Mouse (Mus musculus) cerebellum, postnatal 25 days (tissue): ENCODE results near the gene Cux2.

ENCODE experiments used
- DNase-seq, 2 experiments: peaks; one replicate each; pipeline ENCODE4 v3.0.0; 2021; ENCODE audit warnings: mixed read lengths in 2 of 2

The Cux2 gene

DNA sequence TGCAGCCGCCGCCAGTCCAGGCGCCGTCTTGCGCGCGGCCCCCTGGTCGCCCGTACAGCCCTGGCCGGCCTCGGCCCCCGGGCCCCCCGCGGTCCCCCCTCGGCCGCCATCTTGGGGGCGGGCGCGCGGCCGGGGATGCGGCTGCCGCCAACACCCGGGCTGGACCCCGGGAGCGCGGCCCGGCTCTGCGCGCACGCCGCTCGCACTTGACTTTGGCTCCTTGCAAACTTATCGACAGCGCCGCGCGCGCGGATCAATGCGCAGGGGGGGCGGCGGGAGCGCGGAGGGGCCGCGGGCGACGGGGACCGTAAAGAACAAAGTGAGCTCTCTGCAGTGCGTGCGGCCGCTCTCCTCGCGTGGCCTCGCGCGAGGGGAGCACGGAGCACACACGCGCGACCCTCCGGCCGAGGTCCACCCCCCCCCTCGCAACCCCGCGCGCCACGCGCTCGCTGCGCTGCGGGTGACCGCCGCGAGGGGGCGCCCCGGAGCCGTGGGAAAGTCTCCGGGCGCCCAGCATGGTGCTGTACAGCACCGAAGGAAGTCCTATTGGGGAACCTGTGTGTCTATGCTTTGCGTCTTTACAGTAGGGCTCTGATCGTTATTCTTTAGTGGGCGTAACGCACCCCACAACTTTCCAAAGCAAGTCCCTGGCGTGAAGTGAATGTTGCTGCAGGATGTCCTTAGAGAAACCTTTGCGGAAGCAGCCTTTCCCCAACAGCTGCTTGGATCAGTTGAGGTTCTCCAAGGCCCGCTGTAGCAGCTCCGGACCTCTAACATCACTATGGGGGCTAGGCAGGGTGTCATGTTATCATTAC is at the start of gene Cux2:
TSS of gene Cux2 (minus strand) at position 86 of the 815 bp plus-strand sequence.
- DNase-seq = peak; percentile 86 to 87

DNA sequence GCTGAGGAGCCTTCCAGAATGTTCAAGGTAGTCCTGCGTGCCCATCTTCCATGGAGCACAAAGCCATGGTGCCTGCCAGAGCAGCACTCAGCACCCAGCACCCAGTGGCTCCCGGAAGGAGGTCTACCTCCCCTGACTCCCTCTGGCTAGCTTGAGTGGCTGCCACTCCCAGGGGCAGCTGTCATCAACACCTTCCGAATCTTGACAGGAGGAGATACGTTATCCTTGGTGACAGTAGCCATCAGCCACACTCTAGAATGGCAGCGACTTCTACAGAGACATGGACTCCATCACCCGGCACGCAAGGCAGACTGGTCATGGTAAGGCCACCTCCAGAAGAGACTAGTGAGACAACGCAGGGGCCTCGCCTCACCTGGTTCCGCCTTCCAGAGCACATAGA is 44.5 kb upstream of the Cux2 start:
- DNase-seq = no peak

DNA sequence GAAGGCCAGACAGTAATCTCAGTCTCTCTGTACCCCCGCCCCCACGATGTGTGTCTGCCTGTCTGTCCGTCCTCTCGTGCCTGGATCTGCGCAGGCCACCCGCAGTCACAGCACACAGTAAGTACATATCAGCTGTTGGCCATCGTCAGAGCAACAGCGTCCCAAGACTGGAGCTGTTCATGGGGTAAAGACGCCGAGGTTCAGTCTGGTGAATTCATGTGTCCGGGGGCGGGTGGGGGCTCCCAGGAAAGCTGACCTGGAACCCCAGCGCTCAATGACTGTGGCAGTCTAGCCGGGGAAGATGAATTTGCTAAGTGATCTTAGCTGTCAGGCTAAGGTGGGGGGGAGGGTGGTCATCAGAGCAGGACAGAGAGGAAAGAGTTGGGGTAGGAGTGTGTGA is 43.8 kb upstream of the Cux2 start:
- DNase-seq = no peak

DNA sequence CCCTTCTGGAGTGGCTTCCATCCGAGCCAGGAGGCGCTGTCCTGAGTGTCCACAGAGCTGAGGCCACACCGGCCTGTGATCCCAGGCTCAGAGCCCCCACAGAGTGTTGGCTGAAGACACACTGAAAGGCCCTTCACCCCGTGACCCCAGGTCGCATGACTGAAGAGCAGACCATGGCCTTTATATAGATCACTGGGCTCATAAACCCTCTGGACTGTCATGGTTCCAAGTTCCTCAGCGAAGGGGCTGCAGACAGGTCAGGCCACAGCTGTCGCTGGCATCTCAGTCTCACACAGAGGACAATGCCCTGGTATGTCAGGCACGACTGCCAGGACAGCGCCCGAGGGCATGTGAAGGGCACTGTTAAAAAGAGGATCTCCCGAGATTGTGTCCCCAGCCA is 42.9 kb upstream of the Cux2 start:
- no peak for DNase-seq

DNA sequence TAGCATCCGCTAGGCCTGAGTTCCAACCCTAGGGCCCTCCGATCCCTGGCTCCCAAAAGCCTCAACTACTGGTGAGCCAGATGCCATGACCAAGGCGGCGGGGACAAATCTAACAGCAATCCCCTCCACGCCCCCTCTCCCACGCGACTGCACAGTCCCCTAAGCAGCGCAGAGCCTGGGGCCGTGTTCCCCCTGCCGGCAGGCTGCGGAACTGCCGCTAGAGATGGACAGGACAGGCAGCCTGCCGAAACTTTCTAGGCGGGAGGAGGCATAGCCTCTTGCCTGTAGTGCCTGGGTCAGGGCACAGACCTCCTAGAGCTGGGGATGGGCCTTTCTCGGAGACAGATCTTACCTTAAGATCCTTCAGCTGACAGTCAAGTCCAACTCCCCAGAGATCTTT is 41.2 kb upstream of the Cux2 start:
- DNase-seq = peak; percentile 54 to 73

DNA sequence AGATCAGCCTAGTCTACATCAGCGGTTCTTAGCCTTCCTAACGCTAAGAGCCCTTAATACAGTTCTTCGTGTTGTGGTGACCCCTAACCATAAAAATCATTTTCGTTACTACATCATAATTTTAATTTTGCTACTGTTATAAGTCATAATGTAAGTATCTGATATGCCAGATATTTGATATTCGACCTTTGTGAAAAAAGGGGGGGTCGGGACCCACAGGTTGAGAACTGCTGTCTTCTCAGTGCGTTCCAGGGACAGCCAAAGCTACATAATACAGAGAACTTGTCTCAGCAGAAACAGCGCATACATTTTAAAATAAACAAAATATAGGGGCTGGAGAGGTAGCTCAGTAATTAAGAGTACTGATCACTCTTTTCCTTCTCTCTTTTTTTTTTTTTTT is 39.8 kb upstream of the Cux2 start:
- DNase-seq = no peak

DNA sequence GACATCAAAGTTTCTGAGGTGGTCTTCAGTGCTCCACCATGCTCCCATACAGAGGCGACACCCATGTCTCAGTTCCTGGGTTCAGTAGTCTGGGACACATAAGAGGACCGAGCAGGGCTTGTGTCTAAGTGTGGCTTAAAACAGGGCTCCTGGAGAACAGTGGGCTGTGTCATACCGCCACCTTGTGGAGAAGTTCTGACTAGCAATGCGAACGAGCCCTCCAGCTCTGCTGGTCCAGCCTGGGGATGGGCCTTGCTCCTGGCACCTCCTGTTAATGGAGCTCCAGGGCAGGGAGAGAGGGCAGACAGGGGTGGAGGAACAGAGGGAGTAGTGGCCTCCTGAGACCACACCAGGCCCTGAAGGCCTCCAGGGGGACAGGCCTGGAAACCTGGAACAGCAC is 39.0 kb upstream of the Cux2 start:
- DNase-seq = peak; percentile 92 to 93

DNA sequence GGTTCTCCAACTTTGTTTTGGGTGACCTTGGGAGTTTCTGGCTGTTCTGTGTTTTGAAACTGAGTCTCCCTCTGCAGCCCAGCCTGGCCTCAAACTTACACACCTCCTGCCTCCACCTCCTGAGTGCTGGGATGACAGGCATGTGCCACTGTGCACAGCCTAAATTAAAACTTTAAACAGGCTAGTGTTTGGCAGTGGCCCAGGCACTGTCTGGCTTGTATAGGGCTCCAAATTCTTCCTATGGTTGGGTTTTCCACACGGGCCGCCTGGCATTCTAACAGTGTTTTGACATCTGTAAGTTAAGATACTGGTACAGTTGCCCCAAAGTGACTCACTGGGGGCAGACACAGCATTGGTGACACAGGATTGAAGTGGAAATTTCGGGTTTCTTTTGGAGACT is 36.2 kb upstream of the Cux2 start:
- DNase-seq = no peak

DNA sequence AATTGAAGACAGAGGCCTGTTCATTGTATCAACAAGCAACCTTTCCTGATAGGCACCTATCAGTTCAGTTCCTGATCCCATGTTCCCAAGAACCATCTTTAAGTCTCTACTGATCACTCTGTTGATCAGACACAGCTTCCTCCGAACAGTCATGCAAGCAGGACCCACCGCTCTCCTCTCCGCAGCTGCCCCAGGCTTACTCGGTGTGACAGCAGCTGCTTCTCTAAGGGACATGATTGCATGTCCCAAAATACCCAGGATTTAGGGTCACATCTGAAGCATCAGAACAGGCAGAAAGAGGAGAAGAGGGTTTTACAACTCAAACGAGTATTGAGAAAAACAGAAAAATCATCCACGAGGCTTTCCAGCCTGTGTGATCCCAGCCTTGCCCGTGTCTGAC is 35.4 kb upstream of the Cux2 start:
- DNase-seq = no peak

DNA sequence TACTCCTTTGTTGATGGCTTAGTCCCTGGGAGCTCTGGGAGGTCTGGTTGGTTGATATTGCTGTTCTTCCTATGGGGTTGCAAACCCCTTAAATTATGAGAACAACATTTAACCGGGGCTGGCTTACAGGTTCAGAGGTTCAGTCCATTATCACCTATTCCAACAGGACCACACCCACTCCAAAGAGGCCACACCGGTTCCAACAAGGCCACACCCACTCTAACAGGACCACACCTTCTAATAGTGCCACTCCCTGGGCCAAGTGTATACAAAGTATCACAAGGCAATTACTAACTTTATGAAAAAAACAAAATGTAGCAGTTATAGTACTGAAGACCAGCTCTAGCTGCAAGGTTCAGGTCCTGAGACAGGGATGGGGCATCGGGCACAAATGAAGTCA is 34.6 kb upstream of the Cux2 start:
- no peak for DNase-seq

DNA sequence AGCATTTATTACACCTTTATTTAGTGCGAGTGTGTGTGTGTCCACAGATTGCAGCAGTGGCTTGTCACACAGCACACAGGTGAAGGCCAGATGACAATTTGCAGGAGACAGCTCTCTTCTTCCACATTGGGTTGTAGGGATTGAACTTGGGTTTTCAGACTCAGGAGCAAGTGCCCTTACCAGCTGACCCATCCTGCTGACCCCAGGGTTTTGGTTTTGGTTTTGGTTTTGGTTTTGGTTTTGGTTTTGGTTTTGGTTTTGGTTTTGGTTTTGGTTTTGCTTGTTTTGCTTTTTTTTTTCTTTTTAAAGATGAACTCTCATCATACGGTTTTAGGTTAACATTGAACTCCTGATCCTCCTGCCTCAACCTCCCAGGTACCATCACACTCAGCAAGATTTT is 33.4 kb upstream of the Cux2 start:
- no peak for DNase-seq

DNA sequence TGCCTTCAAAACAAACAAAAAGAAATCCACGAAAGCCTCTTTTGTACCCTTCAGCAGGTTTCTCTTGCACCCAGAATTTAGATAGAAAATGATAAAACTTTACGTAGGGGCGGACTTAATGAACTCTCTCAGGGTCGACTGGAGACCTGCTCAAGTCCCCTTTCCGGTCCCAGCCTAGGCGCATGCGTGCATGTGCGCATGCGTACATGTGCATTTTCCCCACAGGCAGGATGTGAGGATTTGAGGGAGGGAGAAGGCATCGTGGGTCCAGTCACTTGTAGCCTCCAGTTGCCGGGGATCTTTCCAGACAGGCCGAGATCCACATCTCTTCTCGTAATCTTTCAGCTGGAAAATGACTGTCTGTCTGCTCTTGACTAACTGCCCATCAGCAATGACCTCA is 31.6 kb upstream of the Cux2 start:
- DNase-seq = no peak

DNA sequence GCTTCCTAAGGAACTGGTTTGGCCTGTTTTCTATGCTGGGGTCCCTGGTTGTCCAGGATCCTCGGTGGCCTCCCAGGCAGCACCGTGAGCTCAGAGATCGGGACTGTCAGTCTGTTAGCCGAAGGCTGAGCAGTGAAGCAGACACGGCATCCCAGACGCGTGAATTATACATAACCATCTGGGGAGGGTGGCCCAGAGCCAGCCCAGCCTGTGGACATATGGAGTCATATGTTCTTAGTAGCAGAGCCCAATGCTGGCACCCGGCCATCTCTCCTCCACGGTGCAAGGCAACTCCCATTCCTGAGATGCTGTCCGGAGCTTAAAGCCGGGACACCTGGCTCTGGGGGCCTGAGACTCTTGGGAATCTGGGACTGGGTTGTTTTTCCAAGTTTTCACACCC is 31.0 kb upstream of the Cux2 start:
- DNase-seq = peak; percentile 91 to 95

DNA sequence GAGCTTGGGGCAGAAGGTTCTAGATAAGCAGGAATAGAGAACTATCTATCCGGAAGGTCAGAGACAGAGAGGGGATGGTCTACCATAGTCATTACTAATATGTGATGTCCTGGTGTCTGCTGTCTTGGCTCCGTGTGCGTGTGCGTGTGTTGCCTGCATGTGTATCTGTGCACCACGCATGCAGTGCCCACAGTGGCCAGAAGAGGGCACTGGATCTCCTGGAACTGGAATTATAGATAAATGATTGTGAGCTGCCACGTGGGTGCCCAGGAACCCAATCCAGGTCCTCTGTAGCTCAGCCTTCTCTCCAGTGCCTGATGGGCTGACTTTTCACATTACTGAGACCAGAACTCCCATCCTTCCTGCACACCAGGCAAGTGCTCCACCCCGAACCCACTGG is 29.9 kb upstream of the Cux2 start:
- peak in 1 of 2 experiments; percentile 37 for DNase-seq

DNA sequence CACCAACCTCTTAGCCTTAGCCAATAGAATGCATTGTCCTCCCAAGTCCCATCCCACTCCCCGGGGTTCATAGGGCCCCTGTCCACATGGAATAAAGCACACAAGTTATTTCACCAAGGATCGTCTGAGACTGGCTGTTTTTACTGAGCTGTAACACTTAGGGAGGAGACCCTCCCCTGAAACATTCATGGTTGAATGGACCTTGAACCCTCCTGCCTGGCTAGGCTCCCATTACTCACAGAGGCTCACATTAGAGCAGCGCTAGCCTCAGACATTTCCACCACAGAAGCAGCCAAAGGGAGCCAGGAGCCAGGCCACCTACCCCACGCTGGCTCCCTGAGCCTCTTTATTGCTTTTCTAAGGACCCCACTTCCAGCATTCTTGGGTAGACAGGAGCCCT is 27.3 kb upstream of the Cux2 start:
- DNase-seq = no peak

DNA sequence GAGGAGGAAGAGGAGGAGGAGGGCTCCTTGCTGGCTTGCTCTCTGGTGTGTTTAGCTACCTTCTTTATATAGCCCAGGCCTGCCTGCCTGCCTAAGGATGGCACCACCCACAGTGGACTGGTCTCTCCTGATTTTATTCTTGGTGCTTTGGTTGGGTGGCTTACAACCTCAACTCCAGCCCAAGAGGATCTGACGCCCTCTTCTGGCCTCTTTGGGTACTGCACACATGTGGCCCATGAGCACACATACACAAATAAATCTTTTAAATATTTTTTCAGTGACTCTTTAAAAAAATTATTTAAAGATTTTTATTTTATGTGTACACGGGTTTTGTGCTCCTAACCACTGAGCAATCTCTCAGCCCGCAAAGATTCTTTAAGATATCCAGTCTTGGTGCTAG is 25.8 kb upstream of the Cux2 start:
- DNase-seq = no peak

DNA sequence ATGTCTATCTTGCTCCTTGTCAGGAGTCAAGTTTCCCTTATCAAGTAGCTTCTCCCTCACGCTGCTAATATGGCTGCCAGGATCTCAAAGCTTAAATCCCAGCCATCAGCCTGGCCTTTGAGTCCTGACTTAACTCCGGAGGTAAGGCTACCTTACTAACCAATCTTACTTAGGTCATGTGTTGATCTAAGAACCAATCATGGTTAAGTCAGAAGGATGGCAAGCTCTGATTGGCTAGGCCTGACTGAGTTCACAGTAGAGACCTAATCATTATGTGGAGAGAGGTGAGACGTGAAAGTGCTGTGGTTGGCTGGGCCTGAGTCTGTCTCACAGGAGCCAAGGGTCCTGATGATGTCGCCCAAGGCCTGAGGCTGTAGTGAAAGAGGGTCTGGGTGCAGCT is 22.1 kb upstream of the Cux2 start:
- no peak for DNase-seq

DNA sequence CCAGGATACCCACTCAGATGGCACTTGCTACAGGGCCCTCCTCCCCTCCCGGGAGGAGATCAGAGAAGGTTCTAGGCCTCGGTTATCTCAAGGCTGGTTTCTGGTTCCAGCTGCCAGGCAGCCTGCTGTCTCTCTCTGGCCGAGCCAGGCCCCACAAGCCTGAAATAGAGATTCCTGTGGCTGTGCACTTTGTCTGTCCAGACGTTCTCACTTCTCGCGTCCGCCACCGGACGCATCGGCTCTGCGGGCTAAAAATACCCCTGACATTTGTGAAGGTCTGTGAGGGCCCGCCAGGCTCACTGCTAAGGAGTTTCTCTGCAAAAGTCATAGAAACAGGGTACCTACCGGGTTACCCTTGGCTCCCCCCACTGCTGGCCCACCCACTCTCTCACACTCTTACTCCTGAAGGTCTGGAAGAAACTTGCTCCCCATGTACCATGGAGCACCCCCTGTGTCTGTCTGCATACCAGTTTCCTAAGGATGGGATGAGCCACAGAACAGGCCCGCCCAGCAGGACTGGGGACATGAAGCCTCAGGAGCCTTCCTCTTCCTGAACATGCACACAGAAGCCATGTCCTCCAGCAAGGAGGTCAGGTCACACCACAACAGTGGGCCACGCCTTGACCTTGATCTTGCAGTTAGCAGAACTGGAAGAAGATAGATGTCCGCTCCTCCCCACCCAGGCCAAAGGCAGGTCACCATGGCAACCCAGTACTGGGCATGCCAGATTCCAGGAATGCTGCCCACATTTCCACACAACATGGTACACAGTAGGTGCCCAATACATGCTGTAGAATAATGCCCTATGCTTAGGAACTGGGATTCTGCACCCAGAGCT is 21.3 kb upstream of the Cux2 start:
- DNase-seq = no peak

DNA sequence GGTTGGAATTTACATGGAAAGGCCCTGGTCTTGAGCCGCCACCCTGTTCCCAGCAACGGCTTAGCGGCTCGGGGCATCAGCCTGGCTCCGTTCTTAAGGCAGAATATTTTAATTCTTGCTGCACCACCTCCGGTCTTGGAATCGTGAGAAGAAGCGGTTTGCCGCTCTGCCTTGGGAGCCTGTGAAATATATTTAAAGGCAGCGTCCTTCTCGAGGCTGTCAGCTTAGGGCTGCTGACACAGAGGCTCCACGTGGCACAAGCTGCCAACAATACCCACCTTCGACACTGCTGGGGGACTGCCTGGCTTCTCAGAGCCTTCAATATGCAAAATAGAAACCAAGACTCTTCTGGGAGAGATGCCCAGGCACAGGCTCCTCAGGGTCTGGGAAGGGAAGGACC is 18.7 kb upstream of the Cux2 start:
- DNase-seq = no peak

DNA sequence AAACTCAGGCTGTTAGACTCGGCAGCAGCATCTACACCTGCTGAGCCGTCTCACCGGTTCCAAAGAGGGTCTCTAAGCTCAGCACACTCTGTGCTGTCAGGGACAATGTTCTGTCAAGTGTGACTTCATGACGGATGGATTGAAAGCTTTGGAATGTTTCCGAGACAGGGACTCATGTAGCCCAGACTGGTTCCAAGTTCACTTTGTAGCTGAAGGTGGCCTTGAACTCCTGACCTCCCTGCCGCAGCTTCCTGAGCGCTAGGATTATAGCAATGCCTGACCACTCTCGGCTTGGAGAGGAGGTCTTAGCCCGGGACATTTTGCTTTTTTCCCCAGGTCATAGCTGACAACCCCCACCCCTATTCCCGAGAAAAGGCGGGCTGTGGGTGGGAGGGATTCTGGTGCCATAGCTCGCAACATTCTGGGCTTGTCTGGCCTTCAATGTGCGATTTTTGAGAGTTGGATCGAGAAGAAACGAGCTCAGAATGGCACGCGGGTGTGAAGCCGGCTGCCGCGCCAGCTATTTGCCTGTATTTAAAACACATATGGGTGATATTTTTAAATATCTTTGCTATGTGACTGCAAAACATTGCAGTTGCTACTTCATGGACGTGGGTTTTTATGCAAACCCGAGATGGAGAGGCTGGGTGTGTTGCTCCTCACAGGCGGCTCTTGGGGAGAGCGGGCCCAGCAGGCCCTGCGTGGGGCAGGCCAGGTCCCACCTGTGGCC is 13.5 kb upstream of the Cux2 start:
- DNase-seq = no peak

DNA sequence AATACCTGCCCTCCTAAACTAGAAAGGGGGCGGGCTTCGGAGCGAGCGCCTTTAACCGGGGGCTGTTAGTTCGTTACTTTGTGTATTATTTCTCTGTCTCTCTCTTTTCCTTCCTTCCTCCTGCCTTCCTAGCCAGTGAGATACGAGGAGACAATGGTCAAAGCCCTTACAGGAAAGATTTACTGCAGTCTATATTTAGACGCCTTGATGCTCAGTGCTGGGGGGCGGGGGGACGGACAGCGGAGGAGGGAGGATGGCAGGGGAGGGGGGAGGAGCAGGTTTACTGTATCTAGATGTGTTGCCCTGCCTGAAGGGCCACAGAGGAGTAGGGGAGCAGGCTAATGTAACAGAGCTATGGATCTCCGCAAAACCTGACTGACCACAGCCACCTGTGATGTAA is 12.6 kb upstream of the Cux2 start:
- DNase-seq = no peak

DNA sequence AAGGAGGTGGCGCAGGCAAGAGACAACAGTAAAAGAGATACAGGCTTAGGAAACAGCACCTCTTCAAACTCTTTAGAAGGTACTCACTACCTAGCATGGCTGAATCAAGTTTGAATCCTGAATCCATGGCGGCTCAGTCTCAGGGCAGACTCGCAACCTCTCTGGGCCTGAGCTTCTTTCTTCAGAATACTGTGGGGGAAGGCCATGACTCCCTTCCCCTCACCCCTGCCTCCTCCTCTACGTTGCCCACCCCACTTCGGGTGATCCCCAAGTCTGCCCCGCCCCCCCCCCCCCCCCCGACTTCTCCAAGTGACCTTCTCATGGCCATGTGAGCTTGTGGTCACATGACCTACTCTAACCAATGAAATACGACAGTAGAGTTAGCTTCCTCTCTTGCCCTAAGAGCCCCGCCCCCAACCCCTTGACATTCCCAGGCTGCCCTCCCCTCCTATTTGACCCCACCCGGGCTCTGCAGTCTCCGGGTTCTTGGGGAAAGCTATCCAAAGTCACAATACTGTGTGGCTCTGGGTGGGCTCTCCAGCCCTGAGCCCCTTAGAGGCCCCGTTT is 10.9 kb upstream of the Cux2 start:
- no peak for DNase-seq
